Mouse (Mus musculus) subcutaneous adipose tissue, adult 2 months (tissue): ENCODE data around the gene Cdx4. TPM values are rescaled to one million over a fixed set of nuclear protein-coding genes. Genes with fewer than 3 reads are reported as not detected.

Experiments
- polyA plus RNA-seq: library from polyadenylated mRNA; depleted of rRNA; stranded (reverse); fragments of >200 nt; gene quantifications from 2 replicates; pipeline ENCODE4 v1.2.3, GENCODE M21; 2012; ENCODE audit warnings: low replicate concordance; rRNA removed

Cdx4 gene
- polyA plus RNA-seq, result not detected in 2 replicates

DNA sequence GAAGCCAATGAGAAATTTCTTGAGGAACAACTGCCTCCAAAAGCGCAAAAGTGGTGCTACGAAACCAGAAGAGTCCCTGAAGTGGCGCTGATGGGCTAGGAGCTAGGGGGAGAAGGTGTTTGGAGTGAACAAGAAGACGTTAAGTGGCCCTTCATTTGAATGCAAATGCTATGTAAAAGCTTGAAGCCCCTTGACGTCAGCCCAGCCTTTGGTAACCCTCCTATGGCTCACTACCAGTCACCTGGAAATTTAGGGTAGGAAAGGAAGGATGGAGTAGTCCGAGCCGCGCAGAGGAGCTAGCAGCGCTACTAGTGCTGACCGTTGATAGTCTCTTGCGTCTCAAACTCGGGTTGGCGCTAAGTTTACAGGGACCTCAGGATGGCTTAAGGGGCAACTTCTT, at the start of gene Cdx4:
Gene Cdx4, plus strand, starts transcription at position 253 of the 400 bp plus-strand sequence.

DNA sequence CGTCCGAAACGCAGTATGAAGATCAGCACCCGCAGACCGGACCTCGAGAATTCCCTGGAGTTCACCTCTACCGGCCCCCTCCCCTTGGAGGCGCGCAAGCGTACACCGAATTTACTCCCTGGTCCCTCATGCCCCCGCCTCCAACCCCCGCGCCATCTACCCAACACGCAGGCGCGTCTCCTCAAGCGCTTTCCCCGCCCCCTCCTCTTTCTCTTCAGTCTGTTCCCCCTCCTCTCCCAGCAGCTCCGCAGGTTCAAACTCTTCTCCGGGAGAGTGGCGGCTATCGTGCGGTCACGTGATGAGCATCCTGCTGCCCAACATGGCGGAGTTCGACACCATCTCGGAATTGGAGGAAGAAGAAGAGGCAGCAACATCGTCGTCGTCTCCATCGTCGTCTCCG, 35.1 kb downstream of the Cdx4 start, which contains the start of gene Chic1:
Gene Chic1, plus strand, starts transcription at position 190 of the 400 bp plus-strand sequence.

Other genes starting within 250 kb of the Cdx4 start
- 0.15 TPM in 1 of 2 replicates, not detected in the other for gene Nap1l2, start 134.8 kb upstream of the Cdx4 start, polyA plus RNA-seq
- gene Chic1, start 35.1 kb downstream of the Cdx4 start, polyA plus RNA-seq, result 0.16 and 1.1 TPM in 2 replicates
- not detected in 2 replicates for gene Tsx, start 93.1 kb downstream of the Cdx4 start, polyA plus RNA-seq
- not detected in 2 replicates for gene Gm26992, start 100.6 kb downstream of the Cdx4 start, polyA plus RNA-seq